Mouse (Mus musculus) cerebellum, postnatal 10 days (tissue): ENCODE measurements around the gene Hdgfl2.
A peak's percentile ranks its signal among the peaks of the same experiment; 100 is the strongest.
"Not testable (repeated sequence)": the region's sequence is repeated elsewhere in the genome, so short reads cannot be mapped to it uniquely, and the experiment has no call there.

Experiments
- DNase-seq, 2 experiments: peaks; one replicate each; pipeline ENCODE4 v3.0.0; 2021; ENCODE audit warnings: mixed read lengths in 2 of 2

Gene Hdgfl2

DNA sequence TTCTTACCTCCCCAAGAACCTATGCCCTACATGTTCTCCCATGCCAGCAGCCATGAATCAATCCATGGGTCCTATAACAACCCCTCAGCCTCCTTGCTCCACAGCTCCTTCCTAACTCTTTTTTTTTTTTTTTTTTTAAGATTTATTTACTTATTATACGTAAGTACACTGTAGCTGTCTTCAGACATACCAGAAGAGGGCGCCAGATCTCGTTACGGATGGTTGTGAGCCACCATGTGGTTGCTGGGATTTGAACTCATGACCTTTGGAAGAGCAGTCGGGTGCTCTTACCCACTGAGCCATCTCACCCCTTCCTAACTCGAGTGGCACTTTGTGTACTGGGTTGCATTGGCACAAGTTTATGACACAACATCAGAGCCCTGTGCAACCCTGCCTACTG is 13.7 kb upstream of the Hdgfl2 start:
- not testable (repeated sequence) for DNase-seq

- DNase-seq, result no peak
Measured at GRCm38 (mm10) chr17:56066451-56066850, 13.0 kb upstream of the Hdgfl2 start.

DNA sequence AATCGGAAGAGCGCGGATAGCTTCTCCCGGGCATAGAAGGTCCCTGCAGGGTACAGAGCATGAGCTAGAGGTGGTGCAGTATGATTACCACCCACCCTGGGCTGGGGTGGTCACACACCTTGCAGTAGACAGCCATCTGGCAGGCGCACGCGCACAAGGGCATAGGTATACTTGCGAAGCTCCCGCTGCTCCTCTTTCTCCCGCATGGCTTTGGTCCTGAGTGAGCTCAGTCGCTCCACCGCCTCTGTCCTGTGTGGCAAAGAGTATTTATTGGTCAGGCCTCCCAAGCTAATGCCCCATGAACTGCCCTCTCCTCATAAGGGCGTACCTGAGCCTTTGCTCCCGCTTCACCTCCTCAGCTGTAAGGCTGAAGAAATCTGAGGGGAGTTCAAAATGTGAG is 10.4 kb upstream of the Hdgfl2 start:
- no peak for DNase-seq

DNA sequence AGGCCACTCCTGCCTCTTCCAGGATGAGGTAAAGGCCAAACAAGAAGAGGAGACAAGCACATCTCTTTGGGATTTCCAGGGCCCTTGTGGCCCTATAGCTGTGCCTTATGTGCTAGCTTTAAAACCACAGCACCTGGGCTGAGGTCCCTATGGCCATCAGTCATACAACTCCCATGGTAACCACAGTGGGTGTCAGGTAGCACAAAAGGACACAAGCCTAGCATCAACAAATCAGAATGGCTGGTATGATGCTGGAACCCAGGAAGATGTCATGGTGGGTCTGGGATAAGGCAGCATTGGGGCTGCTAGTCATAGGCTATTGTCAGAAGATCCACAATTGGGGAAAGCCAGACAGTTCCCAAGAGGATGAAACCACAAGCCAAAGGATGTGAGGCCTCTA is 8.3 kb upstream of the Hdgfl2 start:
- no peak for DNase-seq

DNA sequence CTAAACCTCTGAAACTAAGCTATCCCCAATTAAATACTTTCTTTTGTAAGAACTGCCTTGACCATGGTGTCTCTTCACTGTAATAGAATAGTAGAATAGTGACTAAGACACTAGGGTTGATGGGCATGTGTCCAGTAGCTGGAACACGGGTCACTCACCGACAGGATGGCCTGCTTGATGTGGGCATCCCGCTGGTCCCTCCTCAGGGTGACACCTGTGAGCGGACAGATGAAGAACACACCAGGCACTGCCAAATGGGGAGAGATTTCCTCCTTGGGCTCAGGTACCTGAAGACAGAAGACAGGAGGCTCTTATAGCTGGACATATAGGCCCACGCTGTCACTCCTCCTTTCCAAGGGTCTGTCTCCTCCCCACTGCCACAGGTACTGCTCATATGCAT is 7.2 kb upstream of the Hdgfl2 start:
- DNase-seq, result no peak

DNA sequence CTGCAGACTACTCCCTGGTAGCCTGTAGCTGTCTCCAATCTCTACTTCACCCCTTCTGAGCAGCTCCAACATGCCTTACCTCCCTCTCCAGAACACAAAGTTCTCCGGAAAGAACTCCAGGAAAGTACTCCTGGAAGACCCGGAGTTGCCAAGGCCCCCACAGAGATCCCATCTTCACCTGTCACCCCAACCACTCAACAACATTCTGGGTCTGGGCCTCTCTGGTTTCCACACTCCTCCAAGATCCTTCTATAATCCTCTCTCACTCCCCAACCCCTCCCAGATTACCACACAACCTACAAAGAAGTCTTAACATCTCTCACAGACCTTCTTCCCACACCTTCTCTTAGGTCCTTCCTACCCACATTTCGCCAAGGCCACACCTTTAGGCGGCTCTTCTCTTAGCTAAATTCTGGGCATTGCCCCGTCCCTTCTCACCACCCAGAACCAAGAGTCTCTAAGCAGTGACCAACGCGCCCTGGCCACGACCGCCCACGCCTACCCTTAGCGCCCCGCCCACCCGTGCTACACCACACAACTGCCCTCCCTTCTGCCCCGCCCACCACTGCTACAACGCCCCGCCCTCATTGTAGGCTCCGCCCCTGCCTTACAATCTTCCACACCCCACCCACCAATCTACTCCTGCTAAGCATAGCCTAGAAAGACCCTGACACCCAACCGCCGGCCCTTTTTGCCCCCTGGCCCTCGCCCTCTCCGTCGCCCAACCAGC is 5.2 kb upstream of the Hdgfl2 start:
- peak; percentile 84 to 87 for DNase-seq

GRCm38 (mm10) chr17:56074827-56075208 is 4.6 kb upstream of the Hdgfl2 start, which contains the start of gene Ubxn6:
Ubxn6 (minus strand) TSS chr17:56075028.
- peak; percentile 99 for DNase-seq

- no peak for DNase-seq
Measured at GRCm38 (mm10) chr17:56077523-56077922, 1.9 kb upstream of the Hdgfl2 start.

DNA sequence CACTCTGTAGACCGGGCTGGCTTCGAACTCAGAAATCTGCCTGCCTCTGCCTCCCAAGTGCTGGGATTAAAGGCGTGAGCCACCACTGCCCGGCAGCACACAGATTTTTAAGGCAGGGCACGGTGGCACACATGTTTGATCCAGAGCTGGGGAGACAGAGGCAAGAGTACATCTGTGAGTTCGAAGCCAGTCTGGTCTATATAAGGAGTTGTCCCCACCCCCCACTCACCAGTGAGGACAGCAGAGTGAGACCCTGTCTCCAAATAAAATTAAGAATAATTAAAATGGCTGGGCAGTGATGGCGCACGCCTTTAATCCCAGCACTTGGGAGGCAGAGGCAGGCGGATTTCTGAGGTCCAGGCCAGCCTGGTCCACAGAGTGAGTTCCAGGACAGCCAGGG is 1.1 kb upstream of the Hdgfl2 start:
- DNase-seq, result peak; percentile 37 to 40

GRCm38 (mm10) chr17:56079921-56080320 is 487 bp downstream of the Hdgfl2 start:
- DNase-seq, result no peak

DNA sequence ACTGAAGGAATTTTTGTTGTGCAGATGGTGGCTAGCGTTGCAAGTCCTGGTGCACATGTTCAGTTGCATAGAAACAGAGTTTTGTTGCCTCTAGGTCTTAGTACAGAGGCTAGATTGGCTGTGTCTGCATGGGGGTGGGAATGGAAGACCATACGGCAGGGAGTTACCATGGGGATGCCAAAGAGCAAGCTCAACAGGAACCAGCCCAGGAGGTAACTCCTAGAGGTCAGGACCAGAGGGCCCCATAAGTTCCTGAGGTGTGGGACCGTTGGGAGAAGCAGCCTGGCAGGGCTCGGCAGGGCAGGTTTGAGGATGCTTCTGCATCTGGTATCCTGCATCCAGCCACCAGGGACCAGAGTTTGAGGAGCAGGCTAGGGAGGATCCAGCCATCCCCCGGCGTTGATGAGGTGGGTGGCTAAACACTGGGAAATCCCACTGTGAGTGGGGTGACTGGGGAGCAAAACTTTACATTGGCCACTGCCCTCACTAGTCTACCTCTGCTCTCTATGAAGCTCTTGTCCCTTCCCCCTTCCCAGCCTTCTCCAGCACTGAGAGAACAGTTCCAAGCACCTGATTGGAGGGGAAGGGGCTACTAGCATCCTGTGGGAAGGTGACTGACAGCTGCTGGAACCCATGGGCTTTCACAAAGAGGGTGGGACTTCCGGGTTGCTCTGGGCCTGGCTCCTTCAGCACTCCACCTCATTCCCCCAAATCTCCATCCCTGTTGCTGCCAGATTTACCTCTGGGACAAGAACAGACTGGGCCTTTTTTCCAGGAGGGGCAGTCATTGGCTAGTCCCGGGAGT is 1.5 kb downstream of the Hdgfl2 start:
- DNase-seq, result peak; percentile 78

- no peak for DNase-seq
Measured at GRCm38 (mm10) chr17:56092312-56092711, 12.9 kb downstream of the Hdgfl2 start.

GRCm38 (mm10) chr17:56092794-56093193 is 13.4 kb downstream of the Hdgfl2 start:
- no peak for DNase-seq

GRCm38 (mm10) chr17:56096883-56097282 is 17.4 kb downstream of the Hdgfl2 start:
- DNase-seq, result no peak

GRCm38 (mm10) chr17:56098180-56098579 is 18.7 kb downstream of the Hdgfl2 start:
- DNase-seq, result no peak

DNA sequence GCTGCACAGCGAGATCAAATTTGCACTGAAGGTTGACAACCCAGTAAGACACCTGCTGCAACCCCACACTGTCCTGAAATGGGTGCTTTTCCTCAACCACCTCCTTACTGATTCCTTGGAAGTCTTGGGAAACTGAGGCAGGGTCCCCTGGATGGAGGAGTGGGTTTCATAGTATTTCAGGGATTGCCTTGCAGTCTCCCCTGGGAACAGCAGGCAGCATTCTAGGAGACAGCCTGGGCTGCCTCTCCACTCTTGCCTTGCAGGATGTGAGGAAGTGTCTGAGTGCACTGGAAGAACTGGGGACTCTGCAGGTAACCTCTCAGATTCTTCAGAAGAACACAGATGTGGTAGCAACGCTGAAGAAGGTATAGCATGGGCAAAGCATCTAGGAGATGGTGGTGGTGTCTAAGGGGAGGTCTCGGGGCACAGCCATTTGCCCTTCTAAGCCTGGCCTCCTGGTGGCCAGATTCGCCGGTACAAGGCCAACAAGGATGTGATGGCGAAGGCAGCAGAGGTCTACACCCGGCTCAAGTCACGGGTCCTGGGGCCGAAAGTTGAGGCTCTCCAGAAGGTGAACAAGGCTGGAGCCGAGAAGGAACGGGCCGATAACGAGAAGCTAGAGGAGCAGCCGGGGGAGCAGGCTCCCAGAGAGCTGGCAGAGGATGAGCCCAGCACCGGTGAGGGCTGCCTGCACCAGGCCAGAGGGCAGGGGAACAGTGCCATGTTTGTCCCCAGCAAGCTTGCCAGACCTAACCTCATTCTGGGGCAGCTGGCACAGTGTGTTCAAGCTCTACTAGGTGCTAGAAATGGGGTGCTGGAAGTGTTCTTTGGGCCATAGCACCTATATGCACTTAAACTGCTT is 19.5 kb downstream of the Hdgfl2 start:
- DNase-seq, result no peak

- DNase-seq, result no peak
Measured at GRCm38 (mm10) chr17:56100811-56101210, 21.4 kb downstream of the Hdgfl2 start.

DNA sequence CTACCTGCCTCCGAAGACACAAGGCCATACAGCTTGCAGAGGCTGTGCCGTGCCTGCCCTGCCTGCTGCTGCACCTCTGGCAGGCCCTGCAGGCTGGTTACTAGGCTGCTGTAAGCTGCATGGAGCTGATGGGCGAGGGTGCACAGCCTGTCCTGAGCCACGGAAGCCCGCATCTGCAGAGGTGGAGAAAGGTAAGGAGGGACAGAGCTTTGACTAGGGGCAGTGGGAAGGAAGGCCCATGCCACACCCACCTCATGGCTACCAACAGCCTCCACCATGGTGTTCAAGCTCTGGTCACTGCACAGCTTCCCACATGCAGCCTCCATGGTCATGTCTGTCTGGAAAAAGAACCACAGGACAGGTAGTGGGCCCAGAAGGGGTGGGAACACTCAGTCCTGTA is 22.7 kb downstream of the Hdgfl2 start:
- no peak for DNase-seq

GRCm38 (mm10) chr17:56102927-56103326 is 23.5 kb downstream of the Hdgfl2 start:
- DNase-seq, result no peak

- DNase-seq, result no peak
Measured at GRCm38 (mm10) chr17:56103465-56104285, 24.2 kb downstream of the Hdgfl2 start.

DNA sequence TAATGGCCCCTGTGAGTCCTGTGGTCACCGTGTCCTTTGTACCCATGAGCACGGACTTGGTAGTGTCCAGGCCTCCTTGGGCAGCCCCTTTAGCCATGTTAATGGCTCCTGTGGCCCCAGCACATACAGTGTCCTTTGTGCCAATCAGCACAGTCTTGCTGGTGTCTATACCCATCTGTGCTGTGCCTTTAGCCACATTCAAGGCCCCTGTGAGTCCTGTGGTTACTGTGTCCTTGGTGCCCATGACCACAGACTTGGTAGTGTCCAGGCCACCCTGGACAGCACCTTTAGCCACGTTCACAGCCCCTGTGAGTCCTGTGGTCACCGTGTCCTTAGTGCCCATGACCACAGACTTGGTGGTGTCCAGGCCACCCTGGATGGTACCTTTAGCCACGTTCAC is 25.4 kb downstream of the Hdgfl2 start:
- DNase-seq, result not testable (repeated sequence)

DNA sequence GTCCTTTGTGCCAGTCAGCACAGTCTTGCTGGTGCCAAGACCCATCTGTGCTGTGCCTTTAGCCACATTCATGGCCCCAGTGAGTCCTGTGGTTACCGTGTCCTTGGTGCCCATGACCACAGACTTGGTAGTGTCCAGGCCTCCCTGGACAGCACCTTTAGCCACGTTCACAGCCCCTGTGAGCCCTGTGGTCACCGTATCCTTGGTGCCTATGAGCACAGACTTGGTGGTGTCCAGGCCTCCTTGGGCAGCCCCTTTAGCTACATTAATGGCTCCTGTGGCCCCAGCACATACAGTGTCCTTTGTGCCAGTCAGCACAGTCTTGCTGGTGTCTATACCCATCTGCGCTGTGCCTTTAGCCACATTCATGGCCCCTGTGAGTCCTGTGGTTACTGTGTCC is 27.0 kb downstream of the Hdgfl2 start:
- not testable (repeated sequence) for DNase-seq
